Mouse (Mus musculus): ENCODE results near the gene Olfr222. TPM values are rescaled to one million over a fixed set of nuclear protein-coding genes. Genes with fewer than 3 reads are reported as not detected.

Olfr222 gene
- total RNA-seq, 2 experiments from 2014 or later, result not detected

DNA sequence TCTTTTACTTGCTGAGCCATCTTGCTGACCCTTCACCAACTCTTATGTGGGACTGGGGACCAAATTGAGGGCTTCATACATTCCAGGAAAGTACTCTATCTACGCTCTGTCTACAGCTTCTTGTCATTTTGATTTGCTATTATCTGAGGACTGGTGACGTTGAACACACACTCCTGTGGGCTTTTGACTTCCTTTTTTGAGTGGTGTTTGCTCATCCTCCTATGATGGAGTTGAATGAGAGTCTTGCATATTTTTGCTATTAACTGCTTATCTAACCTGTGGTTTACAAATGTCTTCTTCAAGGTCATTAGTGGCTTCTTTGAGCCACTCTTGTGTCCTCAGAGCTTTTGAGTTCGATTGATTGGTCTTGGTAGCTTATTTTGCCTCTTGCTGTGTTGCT, 35.9 kb downstream of the Olfr222 start:
- no peak for DNase-seq

DNA sequence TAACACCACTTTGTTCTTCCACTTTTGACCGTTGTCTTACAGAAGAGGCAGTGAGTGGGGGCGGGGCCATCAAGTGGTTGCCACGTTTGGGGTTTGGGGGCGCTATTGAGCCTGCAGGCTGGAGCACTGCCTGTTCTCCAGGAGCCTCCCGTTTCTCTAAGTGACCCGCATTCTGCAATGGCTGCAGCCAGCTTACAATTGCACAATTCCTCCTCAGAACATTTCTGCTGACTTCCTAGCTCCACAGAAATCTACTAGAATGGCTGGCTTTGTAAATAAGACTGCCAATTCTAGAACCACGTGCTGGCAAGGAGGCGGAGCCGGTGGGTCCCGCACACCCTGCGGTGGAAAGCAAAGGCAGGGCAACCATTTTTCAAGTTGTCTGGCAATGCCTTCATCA, 37.6 kb downstream of the Olfr222 start:
- DNase-seq, result peak; percentile 53

DNA sequence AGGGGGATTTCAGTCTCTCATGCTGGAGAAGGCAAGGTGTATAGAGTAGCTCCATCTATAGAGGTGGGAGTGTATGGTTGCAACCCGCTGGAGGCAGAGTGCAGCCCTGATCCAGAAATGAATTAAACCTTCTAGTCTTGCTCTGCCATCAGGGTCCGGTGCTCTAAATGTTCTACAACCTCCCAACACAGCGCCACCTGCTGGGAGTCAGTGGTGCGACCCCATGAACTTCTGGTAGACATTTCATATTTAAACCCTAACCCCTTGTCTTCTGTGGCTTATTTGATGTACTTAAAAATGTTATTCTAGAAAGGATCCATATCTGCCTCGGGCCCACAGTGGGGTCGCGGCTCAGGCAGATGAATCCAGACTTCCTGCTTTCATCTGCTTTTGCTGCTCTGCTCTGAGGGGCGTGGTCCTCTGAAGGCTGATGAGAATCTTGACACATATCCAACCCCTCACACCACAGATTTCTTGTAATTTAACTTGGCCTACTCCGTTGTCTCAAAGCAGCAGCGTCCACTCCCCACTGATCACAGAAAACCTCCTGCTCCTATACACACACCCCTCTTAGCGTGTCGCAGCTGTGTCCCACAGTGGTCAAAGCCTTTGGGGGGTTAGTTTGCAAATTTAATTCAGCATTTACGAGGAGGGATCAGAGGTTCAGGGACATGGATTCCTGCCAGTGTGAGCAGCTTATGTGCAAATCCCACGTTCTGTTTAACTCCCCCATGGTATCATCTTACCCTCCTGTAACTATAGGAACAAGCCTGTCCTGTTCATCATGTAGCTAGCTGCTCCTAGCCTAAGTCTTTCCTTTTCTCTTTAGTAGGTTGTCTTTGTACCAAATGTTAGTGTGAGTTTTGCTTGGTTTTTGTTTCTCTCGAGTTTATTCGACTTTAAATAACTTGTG, 38.6 kb downstream of the Olfr222 start:
- DNase-seq, result peak; percentile 39

DNA sequence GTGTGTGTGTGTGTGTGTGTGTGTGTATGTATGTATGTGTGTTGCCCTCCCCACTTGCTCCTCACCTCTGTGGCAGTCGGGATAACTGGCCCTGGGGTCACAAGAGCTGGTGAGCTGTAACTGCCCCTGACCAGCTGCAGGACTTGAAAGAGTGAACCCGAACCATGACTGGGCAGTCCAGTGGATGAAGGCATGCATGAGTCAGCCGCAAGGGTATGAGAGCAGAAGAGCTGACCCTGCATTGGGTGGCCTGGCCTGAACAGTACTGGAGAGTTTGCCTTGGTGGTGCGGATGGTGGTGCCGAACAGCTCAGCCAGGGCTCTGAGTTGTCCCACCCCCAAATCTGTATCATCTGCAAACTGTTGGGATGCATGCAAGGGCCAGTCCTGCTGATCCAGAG, 44.5 kb downstream of the Olfr222 start:
- no peak for DNase-seq

DNA sequence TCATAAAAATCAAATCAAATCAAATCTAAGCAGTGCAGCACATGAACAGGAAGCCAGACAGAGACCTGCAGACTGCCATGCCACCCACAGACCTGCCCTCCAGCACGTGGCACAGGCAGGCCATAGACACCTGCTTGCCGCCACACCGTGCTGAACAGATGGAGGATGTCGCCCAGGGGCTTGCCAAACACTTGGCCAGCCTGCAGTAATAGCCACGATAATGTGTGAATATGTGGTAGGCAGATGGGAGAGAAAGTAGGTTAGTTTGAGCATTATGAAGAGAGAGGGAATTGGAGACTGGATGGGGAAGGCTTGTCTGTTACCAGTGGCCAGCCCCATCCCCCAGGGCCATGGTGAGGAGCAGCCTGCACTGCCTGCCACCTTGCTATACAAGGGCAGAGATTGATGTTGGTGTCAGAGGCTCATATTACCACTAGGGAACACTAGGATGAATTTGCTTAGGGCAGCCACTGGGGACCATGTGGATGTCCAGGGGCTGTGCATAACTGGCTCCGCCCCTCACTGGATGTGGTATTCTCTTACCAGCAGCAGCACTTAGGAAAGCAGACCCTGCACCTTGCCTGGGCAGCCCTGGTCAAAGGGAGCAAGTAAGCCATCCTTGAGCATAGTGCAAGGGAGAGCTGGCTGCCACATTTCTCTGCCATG, 45.0 kb downstream of the Olfr222 start:
- DNase-seq, result no peak

DNA sequence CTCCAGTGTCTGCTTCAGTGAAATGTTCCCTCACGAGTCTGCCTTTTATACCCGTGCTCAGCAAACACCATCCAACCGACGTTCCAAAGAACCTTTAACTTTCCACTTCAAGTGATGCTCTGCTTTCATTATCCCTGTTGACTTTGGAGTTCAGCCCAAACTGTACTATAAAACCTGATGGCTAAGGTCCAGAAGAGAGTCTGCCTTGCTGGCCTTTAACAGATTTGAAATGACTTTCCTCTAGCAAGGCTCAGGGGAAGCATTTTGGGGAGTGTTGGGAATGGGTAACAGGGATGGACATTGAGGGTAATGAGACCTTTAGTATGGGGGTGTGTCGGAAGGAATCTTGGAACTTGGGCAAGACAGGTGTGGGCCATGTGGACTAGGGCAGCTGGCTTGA, 45.8 kb downstream of the Olfr222 start:
- DNase-seq, result no peak

DNA sequence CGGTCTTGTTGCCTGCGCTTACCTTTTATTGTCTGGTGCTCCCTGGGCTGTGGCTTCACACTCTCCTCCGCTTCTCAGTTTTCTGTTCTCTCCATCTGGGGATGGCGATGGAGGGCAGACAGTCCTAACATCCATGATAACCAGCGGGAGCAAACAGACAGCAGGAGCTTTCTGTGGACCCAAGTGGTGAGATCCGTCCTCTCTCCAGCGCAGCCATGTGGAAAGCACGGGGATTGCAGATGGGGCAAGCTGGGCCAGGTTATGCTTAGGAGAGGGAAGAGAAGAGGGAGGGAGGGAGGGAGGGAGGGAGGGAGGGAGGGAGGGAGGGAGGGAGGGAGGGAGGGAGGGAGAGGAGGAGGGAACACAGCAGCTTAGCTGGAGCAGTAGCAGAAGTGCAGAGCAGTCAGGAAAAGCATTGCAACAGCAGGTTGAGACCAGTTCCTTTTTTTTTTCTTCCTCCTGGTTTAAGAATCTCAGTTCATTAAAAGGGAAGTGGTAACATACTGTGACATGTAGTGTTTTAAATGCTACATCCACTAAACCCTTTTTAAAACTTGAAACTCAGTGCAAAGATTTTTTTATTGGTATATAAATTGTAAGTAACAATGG, 49.5 kb downstream of the Olfr222 start, which contains the start of gene Zkscan17:
Gene Zkscan17 (minus strand): TSS at position 280 of the 609 bp plus-strand sequence.
- peak; percentile 49 for DNase-seq

DNA sequence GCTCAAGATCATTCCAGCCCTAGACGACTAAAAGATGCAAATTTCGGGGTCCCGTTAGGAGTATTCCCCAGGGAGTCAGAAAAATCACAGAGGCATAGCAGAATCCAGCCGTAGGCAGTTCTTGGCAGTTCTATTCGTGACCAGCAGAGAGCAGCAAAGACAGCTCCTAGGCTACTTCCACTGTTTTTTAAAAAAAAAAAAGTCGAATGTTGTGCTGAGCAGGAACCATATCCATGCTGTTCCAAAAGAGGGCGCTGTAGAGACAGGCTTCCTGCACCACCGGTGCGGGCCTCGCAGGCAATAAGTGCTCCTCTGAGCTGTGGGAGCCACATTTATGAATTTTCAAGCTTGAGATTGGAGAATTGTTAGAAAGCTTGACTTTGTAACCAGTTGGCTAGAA, 50.8 kb downstream of the Olfr222 start:
- peak; percentile 83 for DNase-seq

DNA sequence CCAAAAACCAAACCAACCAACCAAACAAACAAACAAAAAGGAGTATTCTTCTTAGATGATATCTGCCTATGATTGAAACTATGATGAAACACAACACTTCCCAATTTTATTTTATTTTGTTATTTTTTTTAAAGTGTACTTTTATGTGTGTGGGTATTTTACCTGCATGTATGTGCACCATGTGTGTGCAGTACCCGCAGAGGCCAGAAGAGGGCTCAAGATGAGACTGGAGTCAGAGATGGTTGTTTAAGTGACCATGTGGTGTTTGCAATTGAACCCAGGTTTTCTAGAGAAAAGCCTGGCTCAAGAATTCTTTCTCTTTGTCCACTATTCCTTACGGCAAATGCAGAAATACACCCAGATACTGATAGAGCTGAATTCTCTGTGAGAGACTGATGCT, 51.9 kb downstream of the Olfr222 start:
- DNase-seq, result no peak

Other genes starting within 250 kb of the Olfr222 start
- not detected for gene Prss38, start 200.6 kb downstream of the Olfr222 start, total RNA-seq (2021)
- 10 to 100 TPM; 14.8 to 16.3 TPM for gene Jmjd4, start 126.2 kb downstream of the Olfr222 start, total RNA-seq (2021)
- 10 to 100 TPM; 40.8 to 45.5 TPM for gene Snap47, start 125.0 kb downstream of the Olfr222 start, total RNA-seq (2021)
- 1 to 10 TPM; 6.1 to 6.2 TPM for gene Zfp867, start 103.8 kb downstream of the Olfr222 start, total RNA-seq (2021)
- gene Zkscan17, start 49.5 kb downstream of the Olfr222 start, total RNA-seq (2021), result 10 to 100 TPM; 25.1 to 25.4 TPM
- under 1 TPM; 0.18 to 0.31 TPM for gene Nlrp3, start 34.7 kb downstream of the Olfr222 start, total RNA-seq (2021)
- gene Olfr223, start 17.1 kb upstream of the Olfr222 start, total RNA-seq (2021), result not detected
- gene Mprip, start 85.1 kb upstream of the Olfr222 start, total RNA-seq (2021), result 100 to 1,000 TPM; 220 to 241 TPM
- 1 to 10 TPM; 1.9 to 2.2 TPM for gene Pld6, start 211.4 kb upstream of the Olfr222 start, total RNA-seq (2021)
- gene Flcn, start 233.8 kb upstream of the Olfr222 start, total RNA-seq (2021), result 10 to 100 TPM; 22.1 to 28.0 TPM